Mouse (Mus musculus): ENCODE data around the gene Rmnd5b. TPM values are rescaled to one million over a fixed set of nuclear protein-coding genes. Genes with fewer than 3 reads are reported as not detected.
"Not testable (repeated sequence)": the region's sequence is repeated elsewhere in the genome, so short reads cannot be mapped to it uniquely, and the experiment has no call there.

The Rmnd5b gene
- polyA plus RNA-seq, 1 experiment from 2014 or later = 83.7 TPM

GRCm38 (mm10) chr11:51616113-51616512 is 19.6 kb downstream of the Rmnd5b start:
- Histone ChIP-seq H3K4me2 (peak overlapping the region; percentile 67; the same call in 1 of the 2 replicates), H3K4me1 (peaks cover 24% of the 10 kb centered on the region), H3K9ac (0 out of 2 replicates have a peak overlapping the region, but pooled peaks have one; percentile 52), H3K4me3 (peak overlapping the region; percentile 36; the same call in 1 of the 2 replicates)
- H3K9me3 ChIP-seq; H3K27me3 ChIP-seq (replicated peaks); H3K27ac ChIP-seq; H3K36me3 ChIP-seq (replicated peaks); ATAC-seq (replicated peaks): not testable (repeated sequence)
- 91% methylated on average over 7 of the region's 7 CpGs for WGBS

- H3K9ac ChIP-seq = peak overlapping the region; percentile 52
- H3K4me1 ChIP-seq = peaks cover 19% of the 10 kb centered on the region
- H3K4me3 ChIP-seq = peak overlapping the region; percentile 36
- peak overlapping the region; percentile 67 for H3K4me2 ChIP-seq
- no peak for ATAC-seq (replicated peaks)
- H3K27me3 ChIP-seq (replicated peaks) = no peaks in the 10 kb centered on the region
- H3K9me3 ChIP-seq = no peaks in the 10 kb centered on the region
- no peaks in the 10 kb centered on the region for H3K36me3 ChIP-seq (replicated peaks)
- 3% methylated on average over 13 of the region's 14 CpGs for whole genome bisulfite sequencing
- H3K27ac ChIP-seq = 0 out of 2 replicates have a peak overlapping the region, but pooled peaks have one; percentile 42
Observed at GRCm38 (mm10) chr11:51615601-51616000, 20.1 kb downstream of the Rmnd5b start.

GRCm38 (mm10) chr11:51615129-51615528 is 20.6 kb downstream of the Rmnd5b start:
- Histone ChIP-seq H3K4me2 (peak overlapping the region; percentile 67), H3K4me3 (peak overlapping the region; percentile 36), H3K27me3 (replicated peaks) (no peaks in the 10 kb centered on the region), H3K9me3 (no peaks in the 10 kb centered on the region), H3K36me3 (replicated peaks) (no peaks in the 10 kb centered on the region), H3K9ac (peak overlapping the region; percentile 52), H3K4me1 (peaks cover 14% of the 10 kb centered on the region), H3K27ac (0 out of 2 replicates have a peak overlapping the region, but pooled peaks have one; percentile 42)
- 53% methylated on average over 7 of the region's 7 CpGs for WGBS
- no peak for ATAC-seq (replicated peaks)

GRCm38 (mm10) chr11:51614256-51614655 is 21.4 kb downstream of the Rmnd5b start:
- H3K9me3 ChIP-seq = no peaks in the 10 kb centered on the region
- no peak for ATAC-seq (replicated peaks)
- no peaks in the 10 kb centered on the region for H3K36me3 ChIP-seq (replicated peaks)
- no peak overlapping the region for H3K27ac ChIP-seq
- H3K9ac ChIP-seq = no peak overlapping the region
- H3K4me1 ChIP-seq = peaks cover 12% of the 10 kb centered on the region
- no peak overlapping the region for H3K4me2 ChIP-seq
- WGBS = 81% methylated on average over 8 of the region's 8 CpGs
- no peaks in the 10 kb centered on the region for H3K27me3 ChIP-seq (replicated peaks)
- no peak overlapping the region for H3K4me3 ChIP-seq

GRCm38 (mm10) chr11:51609940-51610339 is 25.8 kb downstream of the Rmnd5b start:
- not testable (repeated sequence) for H3K27ac ChIP-seq; H3K9me3 ChIP-seq; H3K27me3 ChIP-seq (replicated peaks); H3K9ac ChIP-seq; H3K4me2 ChIP-seq; H3K4me3 ChIP-seq; H3K36me3 ChIP-seq (replicated peaks); ATAC-seq (replicated peaks)
- peaks cover 13% of the 10 kb centered on the region for H3K4me1 ChIP-seq
- WGBS = 87% methylated on average over 5 of the region's 5 CpGs

GRCm38 (mm10) chr11:51609266-51609909 is 26.3 kb downstream of the Rmnd5b start:
- Histone ChIP-seq H3K4me3 (no peak overlapping the region), H3K36me3 (replicated peaks) (peaks cover 2% of the 10 kb centered on the region; the same call in 1 of the 2 replicates), H3K4me1 (peaks cover 18% of the 10 kb centered on the region), H3K27ac (no peak overlapping the region), H3K27me3 (replicated peaks) (no peaks in the 10 kb centered on the region), H3K9ac (no peak overlapping the region), H3K4me2 (no peak overlapping the region), H3K9me3 (no peaks in the 10 kb centered on the region)
- ATAC-seq (replicated peaks) = no peak
- whole genome bisulfite sequencing = 86% methylated on average over 3 of the region's 3 CpGs

GRCm38 (mm10) chr11:51607096-51607738 is 28.5 kb downstream of the Rmnd5b start:
- Histone ChIP-seq H3K9me3 (no peaks in the 10 kb centered on the region), H3K4me2 (peak overlapping the region; percentile 68), H3K27me3 (replicated peaks) (no peaks in the 10 kb centered on the region), H3K36me3 (replicated peaks) (peaks cover 22% of the 10 kb centered on the region), H3K4me1 (peaks cover 38% of the 10 kb centered on the region), H3K9ac (peak overlapping the region; percentile 75), H3K27ac (peak overlapping the region; percentile 97), H3K4me3 (peak overlapping the region; percentile 90)
- ATAC-seq (replicated peaks) = peak; percentile 75
- WGBS = 10% methylated on average over 15 of the region's 15 CpGs

GRCm38 (mm10) chr11:51606447-51607095 is 29.1 kb downstream of the Rmnd5b start, which contains the start of gene Hnrnpab:
Hnrnpab (minus strand) TSS chr11:51606847.
- no peaks in the 10 kb centered on the region for H3K9me3 ChIP-seq
- peaks cover 38% of the 10 kb centered on the region for H3K4me1 ChIP-seq
- peak within 1 kb of the TSS; percentile 71 for H3K4me2 ChIP-seq
- H3K4me3 ChIP-seq = peak within 1 kb of the TSS; percentile 90
- under 1% methylated on average over 91 of the region's 91 CpGs for WGBS
- peaks cover 27% of the 10 kb centered on the region for H3K36me3 ChIP-seq (replicated peaks)
- H3K27ac ChIP-seq = peak within 1 kb of the TSS; percentile 97
- H3K27me3 ChIP-seq (replicated peaks) = no peaks in the 10 kb centered on the region
- H3K9ac ChIP-seq = peak within 1 kb of the TSS; percentile 99
- ATAC-seq (replicated peaks) = peak; percentile 97

- peak; percentile 62 for ATAC-seq (replicated peaks)
- H3K27me3 ChIP-seq (replicated peaks) = no peaks in the 10 kb centered on the region
- peak overlapping the region; percentile 97 for H3K27ac ChIP-seq
- H3K9ac ChIP-seq = peak overlapping the region; percentile 99
- peak overlapping the region; percentile 90 for H3K4me3 ChIP-seq
- H3K9me3 ChIP-seq = no peaks in the 10 kb centered on the region
- H3K4me2 ChIP-seq = peak overlapping the region; percentile 71
- under 1% methylated on average over 78 of the region's 81 CpGs for WGBS
- H3K4me1 ChIP-seq = peaks cover 38% of the 10 kb centered on the region
- peaks cover 35% of the 10 kb centered on the region for H3K36me3 ChIP-seq (replicated peaks)
Observed at GRCm38 (mm10) chr11:51605602-51606446, 29.9 kb downstream of the Rmnd5b start.

GRCm38 (mm10) chr11:51602253-51602652 is 33.4 kb downstream of the Rmnd5b start:
- H3K36me3 ChIP-seq (replicated peaks) = peaks cover 70% of the 10 kb centered on the region
- no peaks in the 10 kb centered on the region for H3K9me3 ChIP-seq
- WGBS = 88% methylated on average over 3 of the region's 3 CpGs
- ATAC-seq (replicated peaks) = no peak
- no peak overlapping the region for H3K27ac ChIP-seq
- no peak overlapping the region for H3K4me3 ChIP-seq
- no peaks in the 10 kb centered on the region for H3K27me3 ChIP-seq (replicated peaks)
- H3K4me2 ChIP-seq = no peak overlapping the region
- peaks cover 33% of the 10 kb centered on the region for H3K4me1 ChIP-seq
- no peak overlapping the region for H3K9ac ChIP-seq

GRCm38 (mm10) chr11:51597553-51597952 is 38.1 kb downstream of the Rmnd5b start:
- Histone ChIP-seq H3K27me3 (replicated peaks) (no peaks in the 10 kb centered on the region), H3K36me3 (replicated peaks) (peaks cover 79% of the 10 kb centered on the region), H3K9me3 (no peaks in the 10 kb centered on the region), H3K4me1 (peaks cover 2% of the 10 kb centered on the region), H3K9ac (no peak overlapping the region), H3K27ac (no peak overlapping the region), H3K4me2 (no peak overlapping the region), H3K4me3 (no peak overlapping the region)
- no peak for ATAC-seq (replicated peaks)
- 77% methylated on average over 2 of the region's 2 CpGs for WGBS

All from midbrain, embryonic 15.5 days (tissue).